Mouse (Mus musculus): Measurements from ENCODE around the gene Nsf.

- TF ChIP-seq POLR2A (IDR thresholded peaks at IDR 0.05; ENCODE audit: insufficient read depth, low read depth, low read length) (no peak), CTCF (IDR thresholded peaks at IDR 0.05; ENCODE audit: insufficient read depth, low read depth, low read length) (no peak)
These were observed 33.6 kb upstream of the Nsf start for GRCm38 (mm10) chr11:103987423-103987822.

All from olfactory bulb, adult 2 months (tissue).